Mouse (Mus musculus): Measurements from ENCODE around the gene Phkg1.

GRCm38 (mm10) chr5:129847558-129847820, 50.9 kb downstream of the Phkg1 start:
- TF ChIP-seq HCFC1 (IDR thresholded peaks at IDR 0.05; ENCODE audit: borderline replicate concordance, insufficient read depth, low read length) (no peak), ZNF384 (IDR thresholded peaks at IDR 0.05; ENCODE audit: low read depth, low read length) (no peak), CHD2 (IDR thresholded peaks at IDR 0.05; ENCODE audit: low read depth, low read length) (no peak)

Measured in ES-E14 (cell line).